Mouse (Mus musculus) forebrain, embryonic 11.5 days (tissue): ENCODE results near the gene Fam171a2. TPM values are rescaled to one million over a fixed set of nuclear protein-coding genes. Genes with fewer than 3 reads are reported as not detected.

ENCODE experiments used
- ATAC-seq: fragments of 200-750 bp; cut with Nextera tagmentation; replicated peaks from 2 replicates; pipeline ENCODE4 v1.8.0; 2017; ENCODE audit warnings: moderate TSS enrichment; ENCODE audit not compliant: low FRiP score
- DNase-seq: peaks from one replicate; pipeline ENCODE4 v3.0.0-alpha.2; 2017; ENCODE audit warnings: low spot score
- H3K27ac ChIP-seq: fragments of 300-500 bp; sonication (generic); 2 replicates; pipeline ENCODE4 v1.5.1; 2014; ENCODE audit warnings: low read depth, low read length
- H3K27me3 ChIP-seq: fragments of 300-500 bp; sonication (generic); 2 replicates; pipeline ENCODE4 v1.6.1; 2014; ENCODE audit warnings: mild to moderate bottlenecking, low read length, mixed read lengths; ENCODE audit not compliant: control insufficient read depth, insufficient read depth
- H3K36me3 ChIP-seq: fragments of 300-500 bp; sonication (generic); 2 replicates; pipeline ENCODE4 v1.6.1; 2014; ENCODE audit warnings: mild to moderate bottlenecking, low read length, moderate library complexity, mixed read lengths; ENCODE audit not compliant: control insufficient read depth, insufficient read depth
- H3K4me1 ChIP-seq: fragments of 300-500 bp; sonication (generic); replicated peaks from 2 replicates; pipeline ENCODE4 v1.6.1; 2014; ENCODE audit warnings: low read length, mixed read lengths; ENCODE audit not compliant: control insufficient read depth, insufficient read depth
- H3K4me2 ChIP-seq: fragments of 300-500 bp; sonication (generic); 2 replicates; pipeline ENCODE4 v1.6.1; 2014; ENCODE audit warnings: low read depth, mild to moderate bottlenecking, low read length, moderate library complexity, mixed read lengths; ENCODE audit not compliant: severe bottlenecking
- H3K4me3 ChIP-seq: fragments of 300-500 bp; sonication (generic); 2 replicates; pipeline ENCODE4 v1.5.1; 2014; ENCODE audit warnings: low read depth, low read length
- H3K9ac ChIP-seq: fragments of 300-500 bp; sonication (generic); 2 replicates; pipeline ENCODE4 v1.6.1; 2014; ENCODE audit warnings: low read length
- H3K9me3 ChIP-seq: fragments of 300-500 bp; sonication (generic); 2 replicates; pipeline ENCODE4 v1.6.1; 2016; ENCODE audit warnings: low read length, mixed read lengths; ENCODE audit not compliant: control insufficient read depth
- WGBS: fragments of 180-500 bp; shearing (Covaris S2); extraction: QIAGEN DNeasy Blood & Tissue Kit; methylation state at CpG from one replicate; pipeline ENCODE4 v1.1.7; 2014; 5-methylcytosine and 5-hydroxymethylcytosine counted together
- polyA plus RNA-seq: library from polyadenylated mRNA; unstranded; fragments of >200 nt; fragmentation: Nextera tagmentation; extraction: Ambion mirVana; gene quantifications from 2 replicates; pipeline ENCODE4 v1.2.1, GENCODE M21; 2014

Fam171a2 gene
- polyA plus RNA-seq, 1 experiment from 2014 or later, result 11.2 TPM

DNA sequence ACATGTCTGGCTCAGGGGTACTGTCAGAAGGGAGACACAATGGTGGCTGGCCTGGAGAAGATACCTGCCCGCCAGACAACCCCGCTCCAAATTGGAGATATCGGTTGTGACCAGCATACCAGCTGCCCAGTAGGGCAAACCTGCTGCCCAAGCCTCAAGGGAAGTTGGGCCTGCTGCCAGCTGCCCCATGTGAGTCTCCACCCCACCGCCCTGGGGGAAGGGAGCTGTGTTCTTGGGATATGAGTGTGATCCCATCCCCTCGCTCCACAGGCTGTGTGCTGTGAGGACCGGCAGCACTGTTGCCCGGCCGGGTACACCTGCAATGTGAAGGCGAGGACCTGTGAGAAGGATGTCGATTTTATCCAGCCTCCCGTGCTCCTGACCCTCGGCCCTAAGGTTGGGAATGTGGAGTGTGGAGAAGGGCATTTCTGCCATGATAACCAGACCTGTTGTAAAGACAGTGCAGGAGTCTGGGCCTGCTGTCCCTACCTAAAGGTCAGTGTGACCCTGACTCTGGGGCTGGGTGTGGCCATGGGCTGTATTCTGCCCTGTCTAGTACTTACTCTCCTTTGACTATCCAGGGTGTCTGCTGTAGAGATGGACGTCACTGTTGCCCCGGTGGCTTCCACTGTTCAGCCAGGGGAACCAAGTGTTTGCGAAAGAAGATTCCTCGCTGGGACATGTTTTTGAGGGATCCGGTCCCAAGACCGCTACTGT, 11.6 kb downstream of the Fam171a2 start:
- ATAC-seq, result no peak
- no peaks in the 10 kb centered on the region; the same call in none of the 2 replicates for H3K36me3 ChIP-seq
- no peak overlapping the region for H3K4me2 ChIP-seq
- H3K9ac ChIP-seq, result no peak overlapping the region
- H3K4me3 ChIP-seq, result no peak overlapping the region
- no peak for DNase-seq
- H3K4me1 ChIP-seq, result peaks cover 18% of the 10 kb centered on the region
- H3K27me3 ChIP-seq, result peaks cover 9% of the 10 kb centered on the region
- WGBS, result 92% methylated on average over 18 of the region's 18 CpGs
- no peak overlapping the region for H3K27ac ChIP-seq
- no peaks in the 10 kb centered on the region for H3K9me3 ChIP-seq

DNA sequence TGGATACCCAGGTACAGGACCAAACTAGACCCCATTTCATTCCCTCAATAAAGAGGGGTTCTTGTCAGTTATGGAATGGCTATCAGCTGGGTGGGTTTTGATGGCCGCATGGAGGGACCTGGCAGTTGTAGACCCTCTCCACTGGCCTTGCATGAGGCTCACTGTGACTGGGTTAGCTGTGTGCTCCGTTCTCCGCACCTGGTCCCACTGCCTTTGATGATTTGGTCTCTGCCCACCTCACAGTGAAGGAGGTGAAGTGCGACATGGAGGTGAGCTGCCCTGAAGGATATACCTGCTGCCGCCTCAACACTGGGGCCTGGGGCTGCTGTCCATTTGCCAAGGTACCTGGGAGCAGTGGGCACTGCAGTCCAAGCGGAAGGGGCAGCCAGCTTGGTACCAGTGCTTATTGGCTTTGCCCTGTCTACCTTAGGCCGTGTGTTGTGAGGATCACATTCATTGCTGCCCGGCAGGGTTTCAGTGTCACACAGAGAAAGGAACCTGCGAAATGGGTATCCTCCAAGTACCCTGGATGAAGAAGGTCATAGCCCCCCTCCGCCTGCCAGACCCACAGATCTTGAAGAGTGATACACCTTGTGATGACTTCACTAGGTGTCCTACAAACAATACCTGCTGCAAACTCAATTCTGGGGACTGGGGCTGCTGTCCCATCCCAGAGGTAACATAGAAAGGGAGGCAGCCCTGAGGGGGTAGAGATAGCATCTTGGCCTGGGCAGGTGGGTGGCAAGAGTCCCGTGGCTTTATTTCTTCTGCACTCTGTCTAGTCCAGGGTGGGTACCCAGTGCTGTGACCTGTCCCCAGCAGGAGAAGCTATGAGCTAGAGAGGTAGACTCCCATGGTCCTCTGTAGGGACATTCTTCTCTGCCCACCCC, 12.4 kb downstream of the Fam171a2 start:
- Histone ChIP-seq H3K4me3 (no peak overlapping the region), H3K36me3 (no peaks in the 10 kb centered on the region; the same call in none of the 2 replicates), H3K4me1 (peaks cover 18% of the 10 kb centered on the region), H3K27ac (no peak overlapping the region), H3K9me3 (no peaks in the 10 kb centered on the region), H3K27me3 (peaks cover 9% of the 10 kb centered on the region), H3K4me2 (no peak overlapping the region), H3K9ac (no peak overlapping the region)
- 93% methylated on average over 11 of the region's 11 CpGs for WGBS
- no peak for DNase-seq
- ATAC-seq, result no peak

DNA sequence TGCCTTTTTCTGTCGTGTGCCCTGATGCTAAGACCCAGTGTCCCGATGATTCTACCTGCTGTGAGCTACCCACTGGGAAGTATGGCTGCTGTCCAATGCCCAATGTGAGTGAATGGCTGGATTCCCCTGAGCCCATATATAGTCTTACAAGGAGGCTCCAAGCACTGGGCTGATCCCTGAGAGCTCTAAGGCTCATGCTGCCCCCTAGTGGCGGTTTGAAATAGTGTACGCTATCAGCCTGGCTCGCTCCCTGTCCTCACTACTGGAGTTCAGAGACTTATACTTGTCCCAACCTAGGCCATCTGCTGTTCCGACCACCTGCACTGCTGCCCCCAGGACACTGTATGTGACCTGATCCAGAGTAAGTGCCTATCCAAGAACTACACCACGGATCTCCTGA, 13.1 kb downstream of the Fam171a2 start:
- ATAC-seq, result no peak
- Histone ChIP-seq H3K4me2 (no peak overlapping the region), H3K4me1 (peaks cover 18% of the 10 kb centered on the region), H3K36me3 (no peaks in the 10 kb centered on the region; the same call in none of the 2 replicates), H3K9me3 (no peaks in the 10 kb centered on the region), H3K4me3 (no peak overlapping the region), H3K9ac (no peak overlapping the region), H3K27ac (no peak overlapping the region), H3K27me3 (peaks cover 8% of the 10 kb centered on the region)
- DNase-seq, result peak; percentile 94
- WGBS, result 11% methylated on average over 7 of the region's 7 CpGs

DNA sequence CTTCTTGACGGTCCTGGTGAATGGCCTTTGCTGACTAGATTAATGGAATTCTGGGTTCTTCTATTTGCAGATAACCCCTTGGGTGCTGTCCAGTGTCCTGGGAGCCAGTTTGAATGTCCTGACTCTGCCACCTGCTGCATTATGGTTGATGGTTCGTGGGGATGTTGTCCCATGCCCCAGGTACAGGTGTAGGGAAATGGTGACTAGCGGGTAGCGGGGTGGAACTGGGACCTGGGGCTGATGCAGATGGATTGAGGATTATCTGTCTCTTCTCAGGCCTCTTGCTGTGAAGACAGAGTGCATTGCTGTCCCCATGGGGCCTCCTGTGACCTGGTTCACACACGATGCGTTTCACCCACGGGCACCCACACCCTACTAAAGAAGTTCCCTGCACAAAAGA, 13.6 kb downstream of the Fam171a2 start:
- no peaks in the 10 kb centered on the region for H3K9me3 ChIP-seq
- H3K36me3 ChIP-seq, result no peaks in the 10 kb centered on the region; the same call in 1 of the 2 replicates
- H3K27me3 ChIP-seq, result peaks cover 5% of the 10 kb centered on the region
- no peak overlapping the region for H3K4me2 ChIP-seq
- H3K27ac ChIP-seq, result no peak overlapping the region
- no peak overlapping the region for H3K4me3 ChIP-seq
- ATAC-seq (no peak), DNase-seq (no peak)
- peaks cover 18% of the 10 kb centered on the region for H3K4me1 ChIP-seq
- 89% methylated on average over 7 of the region's 7 CpGs for WGBS
- H3K9ac ChIP-seq, result no peak overlapping the region

DNA sequence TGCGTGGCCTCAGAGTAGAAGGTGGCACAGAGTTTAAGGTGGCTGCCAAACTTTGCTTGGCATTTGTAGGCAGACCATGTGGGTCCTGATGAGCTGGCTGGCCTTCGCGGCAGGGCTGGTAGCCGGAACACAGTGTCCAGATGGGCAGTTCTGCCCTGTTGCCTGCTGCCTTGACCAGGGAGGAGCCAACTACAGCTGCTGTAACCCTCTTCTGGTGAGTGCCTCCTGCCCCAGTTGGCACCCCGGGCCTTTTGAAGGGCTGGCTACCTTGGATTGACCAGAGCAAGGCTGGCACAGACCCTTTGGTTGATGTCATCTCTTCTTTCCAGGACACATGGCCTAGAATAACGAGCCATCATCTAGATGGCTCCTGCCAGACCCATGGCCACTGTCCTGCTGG, 14.6 kb downstream of the Fam171a2 start:
- Histone ChIP-seq H3K4me3 (no peak overlapping the region), H3K9ac (no peak overlapping the region), H3K4me2 (no peak overlapping the region), H3K36me3 (no peaks in the 10 kb centered on the region; the same call in 1 of the 2 replicates), H3K9me3 (no peaks in the 10 kb centered on the region), H3K27me3 (no peaks in the 10 kb centered on the region), H3K27ac (no peak overlapping the region), H3K4me1 (peaks cover 10% of the 10 kb centered on the region)
- DNase-seq, result no peak
- ATAC-seq, result no peak
- WGBS, result 94% methylated on average over 6 of the region's 6 CpGs

DNA sequence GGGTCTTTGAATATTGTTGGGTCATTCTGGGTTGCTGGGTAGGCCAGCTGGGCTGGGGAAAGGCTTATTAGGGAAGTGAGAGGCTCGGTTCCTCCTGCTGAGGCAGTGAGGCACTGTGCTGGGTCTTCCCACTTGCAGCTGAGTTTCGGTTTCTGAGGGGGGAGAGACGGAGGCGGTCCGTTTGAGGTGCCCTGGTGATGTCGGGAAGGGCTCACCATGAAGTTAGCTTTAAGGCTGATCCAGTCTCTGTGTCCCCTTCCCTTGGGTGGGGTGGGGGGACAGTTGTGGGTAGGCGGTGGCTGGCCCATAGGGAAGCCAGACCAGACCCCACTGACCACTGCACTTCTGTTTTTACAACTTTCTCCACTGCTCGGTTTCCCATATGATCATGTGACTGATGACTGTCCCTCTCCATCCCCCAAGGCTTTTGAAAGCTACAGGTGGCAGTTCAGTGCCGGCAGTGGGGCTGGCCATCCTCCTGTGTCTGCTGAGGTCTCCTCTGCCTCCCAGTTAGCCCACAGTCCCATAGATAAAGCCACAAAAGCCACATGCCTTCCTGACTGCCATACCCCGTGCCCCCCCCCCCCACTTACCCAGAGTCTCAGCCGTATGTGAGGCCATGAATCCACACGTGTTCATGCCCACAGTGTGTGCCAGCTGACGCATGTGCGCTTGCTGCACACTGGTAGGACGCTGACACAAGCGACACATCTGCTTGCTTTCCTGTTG, 15.2 kb downstream of the Fam171a2 start:
- H3K9me3 ChIP-seq, result no peaks in the 10 kb centered on the region
- WGBS, result 73% methylated on average over 16 of the region's 16 CpGs
- ATAC-seq (no peak), DNase-seq (no peak)
- H3K4me3 ChIP-seq, result no peak overlapping the region
- no peaks in the 10 kb centered on the region for H3K27me3 ChIP-seq
- no peaks in the 10 kb centered on the region; the same call in 1 of the 2 replicates for H3K36me3 ChIP-seq
- peaks cover 5% of the 10 kb centered on the region; the same call in 1 of the 2 replicates for H3K4me1 ChIP-seq
- H3K27ac ChIP-seq, result no peak overlapping the region
- H3K4me2 ChIP-seq, result no peak overlapping the region
- no peak overlapping the region for H3K9ac ChIP-seq

DNA sequence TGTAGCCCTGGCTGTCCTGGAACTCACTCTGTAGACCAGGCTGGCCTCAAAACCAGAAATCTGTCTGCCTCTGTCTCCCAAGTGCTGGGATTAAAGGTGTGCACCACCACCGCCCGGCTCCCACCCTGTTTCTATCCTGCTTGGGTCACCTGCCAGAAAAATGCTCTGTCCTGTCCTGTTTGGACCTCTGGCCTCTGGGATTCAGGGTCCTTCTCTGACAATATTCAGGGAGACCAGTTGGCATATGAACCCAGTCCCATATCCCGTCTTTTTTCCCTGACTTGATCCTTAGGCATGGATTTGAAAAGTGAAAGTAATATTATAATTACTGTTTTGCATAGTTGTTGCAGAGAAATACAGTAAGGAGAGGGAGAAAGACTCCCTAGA, 15.8 kb downstream of the Fam171a2 start:
- 85% methylated on average over 3 of the region's 3 CpGs for WGBS
- Histone ChIP-seq H3K4me3 (no peak overlapping the region), H3K27me3 (no peaks in the 10 kb centered on the region), H3K4me2 (no peak overlapping the region), H3K27ac (no peak overlapping the region), H3K36me3 (no peaks in the 10 kb centered on the region; the same call in 1 of the 2 replicates), H3K4me1 (no peaks in the 10 kb centered on the region; the same call in 1 of the 2 replicates), H3K9ac (no peak overlapping the region), H3K9me3 (no peaks in the 10 kb centered on the region)
- ATAC-seq, result no peak
- DNase-seq, result no peak

DNA sequence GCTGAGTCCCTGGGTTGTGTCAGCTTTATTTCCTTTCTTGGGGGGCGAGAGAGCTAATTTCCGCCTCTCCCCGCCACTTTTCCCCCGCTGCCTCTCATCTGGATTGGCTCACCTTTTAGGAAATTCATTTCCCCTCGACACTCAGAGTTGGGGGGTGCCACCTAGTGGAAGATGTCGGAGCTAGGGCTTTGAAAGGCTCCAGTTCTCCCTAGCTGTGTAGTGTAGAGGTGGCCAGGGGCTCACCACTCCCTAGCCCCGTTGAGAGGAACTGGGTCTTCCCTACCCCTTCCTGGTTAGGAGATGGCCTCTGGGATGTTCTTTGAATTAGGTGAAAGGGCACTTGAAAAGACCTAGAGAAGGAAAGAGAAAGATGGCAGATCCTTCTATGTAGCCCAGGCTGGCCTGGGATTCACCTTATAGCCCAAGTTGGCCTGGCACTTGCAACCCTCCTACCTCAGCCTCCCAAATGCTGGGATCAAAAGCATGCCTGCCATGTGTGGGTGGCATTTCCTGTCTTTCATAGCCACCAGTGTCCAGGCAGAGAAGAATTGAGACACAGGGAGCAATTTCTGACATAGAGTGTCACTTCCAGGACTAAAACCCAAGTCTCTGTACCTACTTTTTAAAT, 16.4 kb downstream of the Fam171a2 start:
- Histone ChIP-seq H3K4me3 (peak overlapping the region; percentile 56), H3K36me3 (no peaks in the 10 kb centered on the region; the same call in 1 of the 2 replicates), H3K9me3 (no peaks in the 10 kb centered on the region), H3K27me3 (no peaks in the 10 kb centered on the region), H3K4me2 (peak overlapping the region; percentile 94), H3K27ac (no peak overlapping the region), H3K4me1 (no peaks in the 10 kb centered on the region; the same call in 1 of the 2 replicates), H3K9ac (peak overlapping the region; percentile 59)
- ATAC-seq (peak; percentile 49; the same call in 1 of the 2 replicates), DNase-seq (peak; percentile 84)
- under 1% methylated on average over 7 of the region's 7 CpGs for WGBS
